Comparison of ENCODE assay signal across 26 mouse cellular contexts in the genomic region with DNA sequence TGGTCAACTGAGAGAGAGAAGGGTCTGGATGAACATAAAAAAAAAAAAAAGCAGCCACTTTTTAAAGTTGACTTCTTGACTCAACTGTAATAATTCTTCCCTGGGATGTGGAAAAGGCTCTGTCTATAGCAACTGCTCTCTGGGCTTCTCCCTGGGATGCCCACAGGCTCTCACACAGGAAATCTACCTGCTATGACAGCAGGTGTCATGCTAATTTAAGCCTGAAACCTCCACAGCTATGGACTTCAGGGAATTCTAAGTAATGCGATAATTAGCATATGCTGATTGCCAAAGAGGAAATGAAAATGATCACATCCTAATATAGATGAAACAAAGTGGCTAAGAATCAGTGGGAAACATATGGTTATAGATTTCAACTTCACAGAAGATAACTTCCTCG.
DNase-seq lines count a peak whose midpoint lies in the region; ATAC-seq and TF ChIP-seq lines count a peak whose summit lies in the region.
"Had no signal": no experiment of that assay in that cellular context is flagged by ENCODE, and none has a peak within 500 bp of the region (broad histone marks: within the 10 kb centered on the region; RNA-seq: fewer than 3 reads in every experiment).

No protein-coding gene starts in this region.

- H3K36me3 ChIP-seq in CH12.LX (replicated peaks in 1 of 2; ENCODE audit: control insufficient read depth in 1 of 2, insufficient read depth in 1 of 2, low read length in 1 of 2), result no peaks in the 10 kb centered on the region
- no peaks in the 10 kb centered on the region for H3K36me3 ChIP-seq in midbrain, embryonic 15.5 days (replicated peaks)
- H3K36me3 ChIP-seq: embryonic facial prominence, embryonic 10.5 days; embryonic facial prominence, embryonic 13.5 days; forebrain, embryonic 12.5 days; forebrain, embryonic 15.5 days; heart, embryonic 10.5 days; hindbrain, embryonic 12.5 days had no signal

- no peak for ATAC-seq in midbrain, embryonic 15.5 days (replicated peaks)
- ATAC-seq: activated CD4-positive, CD25-positive, alpha-beta regulatory T cell, adult 4 months; CD4-positive, CD25-positive, alpha-beta regulatory T cell, adult 4 months; forebrain, embryonic 15.5 days; hindbrain, postnatal 0 days; inflammation-experienced regulatory T-cells, adult 6 months; intestine, embryonic 16.5 days had no signal

- H3K9ac ChIP-seq in CH12.LX (ENCODE audit: insufficient read depth, low read depth), result no peak overlapping the region
- no peak overlapping the region for H3K9ac ChIP-seq in midbrain, embryonic 15.5 days
- H3K9ac ChIP-seq: embryonic facial prominence, embryonic 13.5 days; forebrain, embryonic 12.5 days; forebrain, embryonic 15.5 days; heart, embryonic 13.5 days; hindbrain, embryonic 12.5 days had no signal

- H3K9me3 ChIP-seq in CH12.LX (replicated peaks; ENCODE audit: low read length), result no peaks in the 10 kb centered on the region
- no peaks in the 10 kb centered on the region for H3K9me3 ChIP-seq in midbrain, embryonic 15.5 days
- H3K9me3 ChIP-seq: embryonic facial prominence, embryonic 10.5 days; embryonic facial prominence, embryonic 13.5 days; forebrain, embryonic 12.5 days; forebrain, embryonic 15.5 days; heart, embryonic 10.5 days; hindbrain, embryonic 12.5 days had no signal

- no peak overlapping the region for H3K4me2 ChIP-seq in CH12.LX (ENCODE audit: insufficient read depth, low read depth, poor library complexity, severe bottlenecking)
- no peak overlapping the region for H3K4me2 ChIP-seq in midbrain, embryonic 15.5 days
- H3K4me2 ChIP-seq: embryonic facial prominence, embryonic 13.5 days; forebrain, embryonic 12.5 days; forebrain, embryonic 15.5 days; heart, embryonic 13.5 days; hindbrain, embryonic 12.5 days had no signal

- no peak overlapping the region for H3K27ac ChIP-seq in cerebellum, adult 2 months (ENCODE audit: insufficient read depth, low read length)
- no peak overlapping the region for H3K27ac ChIP-seq in CH12.LX (ENCODE audit: insufficient read depth, low read depth)
- H3K27ac ChIP-seq in midbrain, embryonic 15.5 days, result no peak overlapping the region
- H3K27ac ChIP-seq: embryonic facial prominence, embryonic 10.5 days; embryonic facial prominence, embryonic 13.5 days; forebrain, embryonic 12.5 days; forebrain, embryonic 15.5 days; heart, adult 2 months; heart, embryonic 10.5 days; hindbrain, postnatal 0 days had no signal

- in situ Hi-C loops in CH12.LX (cut with MboI; ENCODE audit: low pct_ligation_motif_present, low pct_unique_long_range_greater_than_20kb, low sequenced_read_pairs), result no loop called here

- DNase-seq in cerebellum, adult 2 months, result peak; percentile 37 to 75
- no peak for DNase-seq in cerebellum, postnatal 10 days
- DNase-seq in heart, adult 11 months, result peak; percentile 11
- no peak for DNase-seq in heart, postnatal 4 days
- peak; percentile 3 for DNase-seq in CH12.LX (ENCODE audit: extremely low read depth)
- DNase-seq in brain, adult 2 months (ENCODE audit: low read depth, low spot score), result peak; percentile 53
- DNase-seq: adrenal gland, adult 8-10 months; adrenal gland, postnatal 25 days; gastrocnemius, postnatal 25 days; heart, adult 2 months; heart, postnatal 14 days; kidney, adult 2 months had no signal

- 0 out of 2 replicates have a peak, but pooled peaks have one; percentile 12 for TF ChIP-seq EP300 in CH12.LX (IDR thresholded peaks at IDR 0.05; ENCODE audit: low read length)

- WGBS in cerebellum, adult 2 months, result 7% methylated on average over 2 of the region's 2 CpGs
- 80% methylated on average over 2 of the region's 2 CpGs for WGBS in midbrain, embryonic 15.5 days

- dilution Hi-C loops in CH12.LX (cut with MboI; ENCODE audit: extremely low pct_ligation_motif_present, extremely low pct_unique_long_range_greater_than_20kb, low sequenced_read_pairs), result no loop called here

- no peak for TF ChIP-seq CTCF in cerebellum, adult 2 months (IDR thresholded peaks at IDR 0.05; ENCODE audit: borderline replicate concordance, insufficient read depth, low read depth, low read length)
- no peak for TF ChIP-seq CTCF in CH12.LX (conservative IDR thresholded peaks at IDR 0.05 in 1 of 2, IDR thresholded peaks at IDR 0.05 in 1 of 2; ENCODE audit: low read depth in 2 of 2, low read length in 2 of 2)

- no peak for TF ChIP-seq RAD21 in CH12.LX (IDR thresholded peaks at IDR 0.05; ENCODE audit: low read depth, low read length)

- H3K4me3 ChIP-seq in cerebellum, adult 2 months (replicated peaks; ENCODE audit: insufficient read depth, low read depth, low read length), result no peak overlapping the region
- H3K4me3 ChIP-seq in CH12.LX (replicated peaks in 1 of 3; ENCODE audit: low read depth in 2 of 3, low read length in 2 of 3, poor library complexity in 1 of 3), result no peak overlapping the region
- H3K4me3 ChIP-seq in midbrain, embryonic 15.5 days, result no peak overlapping the region
- H3K4me3 ChIP-seq: embryonic facial prominence, embryonic 10.5 days; embryonic facial prominence, embryonic 13.5 days; erythroblast, embryonic 14.5 days; forebrain, embryonic 12.5 days; forebrain, embryonic 15.5 days; heart, adult 2 months; heart, embryonic 10.5 days; heart, embryonic 13.5 days; hindbrain, embryonic 12.5 days had no signal

- TF ChIP-seq POLR2A in cerebellum, adult 2 months (IDR thresholded peaks at IDR 0.05; ENCODE audit: borderline replicate concordance, insufficient read depth, low read length), result no peak
- TF ChIP-seq POLR2A in CH12.LX (IDR thresholded peaks at IDR 0.05; ENCODE audit: low read depth, low read length), result no peak

- no peaks in the 10 kb centered on the region for H3K27me3 ChIP-seq in cerebellum, adult 2 months (ENCODE audit: control insufficient read depth, insufficient read depth, low read length)
- H3K27me3 ChIP-seq in CH12.LX (replicated peaks), result no peaks in the 10 kb centered on the region
- no peaks in the 10 kb centered on the region for H3K27me3 ChIP-seq in midbrain, embryonic 15.5 days (replicated peaks)
- H3K27me3 ChIP-seq: embryonic facial prominence, embryonic 13.5 days; forebrain, embryonic 12.5 days; forebrain, embryonic 15.5 days; heart, embryonic 13.5 days; hindbrain, embryonic 12.5 days had no signal

- no peaks in the 10 kb centered on the region for H3K79me2 ChIP-seq in CH12.LX (replicated peaks; ENCODE audit: control insufficient read depth, extremely low read depth, insufficient read depth, poor library complexity, severe bottlenecking)

- peaks cover 24% of the 10 kb centered on the region for H3K4me1 ChIP-seq in cerebellum, adult 2 months (ENCODE audit: control insufficient read depth, insufficient read depth, low read length)
- H3K4me1 ChIP-seq in CH12.LX (ENCODE audit: control insufficient read depth in 1 of 2, insufficient read depth in 2 of 2), result peaks cover 0 to 12% of the 10 kb centered on the region in 2 experiments; a peak in 2 of 4 replicates
- no peaks in the 10 kb centered on the region; the same call in 1 of the 2 replicates for H3K4me1 ChIP-seq in midbrain, embryonic 15.5 days
- H3K4me1 ChIP-seq: forebrain, embryonic 12.5 days; forebrain, embryonic 15.5 days; hindbrain, embryonic 12.5 days had no signal

TF ChIP-seq in CH12.LX, 34 proteins besides CTCF, POLR2A, EP300 and RAD21:
- TF ChIP-seq CHD1 (IDR thresholded peaks at IDR 0.05; ENCODE audit: low read depth, low read length) (no peak), ZKSCAN1 (IDR thresholded peaks at IDR 0.05; ENCODE audit: borderline replicate concordance, low read depth, low read length) (no peak), UBTF (IDR thresholded peaks at IDR 0.05; ENCODE audit: low read depth, low read length) (no peak), MXI1 (IDR thresholded peaks at IDR 0.05; ENCODE audit: low read depth, low read length) (no peak), ELF1 (IDR thresholded peaks at IDR 0.05; ENCODE audit: low read depth, low read length) (no peak), ZMIZ1 (IDR thresholded peaks at IDR 0.05; ENCODE audit: low read depth, low read length) (no peak), MYC (IDR thresholded peaks at IDR 0.05; ENCODE audit: low read depth, low read length) (no peak), HCFC1 (IDR thresholded peaks at IDR 0.05; ENCODE audit: low read depth, low read length) (no peak), E2F4 (IDR thresholded peaks at IDR 0.05; ENCODE audit: insufficient replicate concordance, low read depth, low read length) (no peak), KAT2A (IDR thresholded peaks at IDR 0.05; ENCODE audit: insufficient replicate concordance, low read length) (no peak), POLR2AphosphoS2 (IDR thresholded peaks at IDR 0.05; ENCODE audit: low read depth, low read length) (no peak)

Comparison
In these comparisons a context has a peak if more than half of its experiments do, and no peak if none do; other contexts are left out.
1. DNase-seq: peak in cerebellum, adult 2 months (2 of 2), heart, adult 11 months (single experiment), CH12.LX (single experiment) and brain, adult 2 months (single experiment); none in cerebellum, postnatal 10 days (0 of 2) and heart, postnatal 4 days (single experiment).